Mouse (Mus musculus) cerebellum, adult 2 months (tissue): ENCODE measurements around the gene Trim65. TPM values are rescaled to one million over a fixed set of nuclear protein-coding genes. Genes with fewer than 3 reads are reported as not detected.

Experiments
- DNase-seq, 2 experiments: peaks; one replicate each; pipeline ENCODE4 v3.0.0; 2021
- H3K27ac ChIP-seq: fragments of 200-500 bp; 2 replicates; pipeline ENCODE4 v1.5.1; 2012; ENCODE audit warnings: low read length, control low read depth, inconsistent platforms; ENCODE audit not compliant: insufficient read depth
- H3K27me3 ChIP-seq: fragments of 200-500 bp; 2 replicates; pipeline ENCODE4 v1.6.1; 2012; ENCODE audit warnings: inconsistent platforms, mild to moderate bottlenecking, low read length, moderate library complexity; ENCODE audit not compliant: control insufficient read depth, insufficient read depth
- H3K4me1 ChIP-seq: fragments of 200-500 bp; 2 replicates; pipeline ENCODE4 v1.6.1; 2011; ENCODE audit warnings: low read length; ENCODE audit not compliant: control insufficient read depth, insufficient read depth
- H3K4me3 ChIP-seq: fragments of 200-500 bp; replicated peaks from 2 replicates; pipeline ENCODE3; 2011; ENCODE audit warnings: mild to moderate bottlenecking, low read depth, low read length, control low read depth; ENCODE audit not compliant: insufficient read depth
- CTCF ChIP-seq: fragments of 200-500 bp; IDR thresholded peaks from 2 replicates; pipeline ENCODE4 v1.5.1; 2011; ENCODE audit warnings: low read depth, mild to moderate bottlenecking, control low read depth, low read length, moderate library complexity, borderline replicate concordance; ENCODE audit not compliant: insufficient read depth
- POLR2A ChIP-seq: fragments of 200-500 bp; IDR thresholded peaks from 2 replicates; pipeline ENCODE4 v1.6.1; 2011; ENCODE audit warnings: low read length, control low read depth, borderline replicate concordance; ENCODE audit not compliant: insufficient read depth
- WGBS: fragments of 180-500 bp; shearing (Covaris S2); methylation state at CpG from one replicate; pipeline ENCODE4 v1.1.7; 2018; 5-methylcytosine and 5-hydroxymethylcytosine counted together
- polyA plus RNA-seq: library from polyadenylated mRNA; depleted of rRNA; stranded (reverse); fragments of >200 nt; gene quantifications from 2 replicates; pipeline ENCODE4 v1.2.3, GENCODE M21; 2012

Gene Trim65
- polyA plus RNA-seq, 1 experiment: 7.9 TPM

GRCm38 (mm10) chr11:116088741-116089394, 42.1 kb downstream of the Trim65 start:
- Histone ChIP-seq H3K4me1 (peaks cover 8% of the 10 kb centered on the region), H3K4me3 (no peak overlapping the region), H3K27me3 (no peaks in the 10 kb centered on the region), H3K27ac (no peak overlapping the region)
- DNase-seq: peak in 1 of 2 experiments; percentile 12
- TF ChIP-seq POLR2A (no peak), CTCF (no peak)
- 83% methylated on average over 11 of the region's 11 CpGs for WGBS

GRCm38 (mm10) chr11:116088188-116088587, 42.7 kb downstream of the Trim65 start:
- 86% methylated on average over 8 of the region's 8 CpGs for WGBS
- Histone ChIP-seq H3K27ac (no peak overlapping the region), H3K4me1 (peaks cover 14% of the 10 kb centered on the region), H3K4me3 (no peak overlapping the region), H3K27me3 (no peaks in the 10 kb centered on the region)
- TF ChIP-seq POLR2A (no peak), CTCF (no peak)
- DNase-seq: peak in 1 of 2 experiments; percentile 5

- TF ChIP-seq CTCF: peak; percentile 86
- TF ChIP-seq POLR2A: peak; percentile 56; the same call in 1 of the 2 replicates
- Histone ChIP-seq H3K4me3 (peak overlapping the region; percentile 66), H3K27ac (peak overlapping the region; percentile 62), H3K4me1 (peaks cover 18% of the 10 kb centered on the region), H3K27me3 (no peaks in the 10 kb centered on the region)
- peak; percentile 88 to 92 for DNase-seq
- WGBS: 2% methylated on average over 31 of the region's 31 CpGs
Measured at GRCm38 (mm10) chr11:116087194-116088130, 43.5 kb downstream of the Trim65 start.

- Histone ChIP-seq H3K4me3 (peak within 1 kb of the TSS; percentile 99), H3K4me1 (peaks cover 20% of the 10 kb centered on the region), H3K27me3 (no peaks in the 10 kb centered on the region), H3K27ac (peak within 1 kb of the TSS; percentile 90)
- 2% methylated on average over 41 of the region's 43 CpGs for whole genome bisulfite sequencing
- no peak for TF ChIP-seq CTCF
- peak; percentile 74; the same call in 1 of the 2 replicates for TF ChIP-seq POLR2A
- peak; percentile 95 to 99 for DNase-seq
Measured at GRCm38 (mm10) chr11:116086258-116087193, 44.4 kb downstream of the Trim65 start, which contains the start of gene Wbp2. Gene Wbp2 (minus strand): TSS chr11:116086995.

GRCm38 (mm10) chr11:116084166-116084565, 46.8 kb downstream of the Trim65 start:
- DNase-seq: peak in 1 of 2 experiments; percentile 13
- no peaks in the 10 kb centered on the region for H3K27me3 ChIP-seq
- no peak for TF ChIP-seq POLR2A
- no peak for TF ChIP-seq CTCF
- H3K4me3 ChIP-seq: no peak overlapping the region
- peaks cover 40% of the 10 kb centered on the region for H3K4me1 ChIP-seq
- no peak overlapping the region for H3K27ac ChIP-seq
- 91% methylated on average over 6 of the region's 6 CpGs for WGBS

- no peak overlapping the region for H3K4me3 ChIP-seq
- H3K27ac ChIP-seq: no peak overlapping the region
- DNase-seq: peak; percentile 44 to 61
- H3K4me1 ChIP-seq: peaks cover 48% of the 10 kb centered on the region
- TF ChIP-seq POLR2A: no peak
- TF ChIP-seq CTCF: no peak
- 47% methylated on average over 14 of the region's 14 CpGs for WGBS
- no peaks in the 10 kb centered on the region for H3K27me3 ChIP-seq
Measured at GRCm38 (mm10) chr11:116083096-116083672, 47.7 kb downstream of the Trim65 start.

- 49% methylated on average over 6 of the region's 6 CpGs for WGBS
- H3K4me1 ChIP-seq: peaks cover 68% of the 10 kb centered on the region
- DNase-seq: peak; percentile 73 to 76
- H3K27ac ChIP-seq: no peak overlapping the region
- TF ChIP-seq CTCF (peak; percentile 51; the same call in 1 of the 2 replicates), POLR2A (no peak)
- H3K4me3 ChIP-seq: no peak overlapping the region
- H3K27me3 ChIP-seq: no peaks in the 10 kb centered on the region
Measured at GRCm38 (mm10) chr11:116081081-116081480, 49.8 kb downstream of the Trim65 start.
